Mouse (Mus musculus) left cerebral cortex, postnatal 14 days (tissue): Measurements from ENCODE around the gene Anln. TPM values are rescaled to one million over a fixed set of nuclear protein-coding genes. Genes with fewer than 3 reads are reported as not detected.

Experiments used
- total RNA-seq, 2 experiments: library from RNA; stranded (reverse); gene quantifications; 2 replicates each; pipeline ENCODE4 v1.2.3; 2021

Anln gene
- total RNA-seq, 2 experiments from 2014 or later = 4.2 to 4.6 TPM

Other genes with a start within 250 kb of the Anln start
- gene Pigyl, start 232.3 kb downstream of the Anln start, total RNA-seq = 10 to 100 TPM; 33.1 to 51.9 TPM
- gene Zfp872, start 201.1 kb downstream of the Anln start, total RNA-seq = under 1 TPM in 1 of 2 experiments, not detected in 1; 0.24 TPM
- gene Zfp809, start 163.5 kb downstream of the Anln start, total RNA-seq = 10 to 100 TPM; 17.5 to 18.6 TPM
- 1 to 10 TPM; 2.8 TPM for gene Zfp599, start 129.3 kb downstream of the Anln start, total RNA-seq
- 10 to 100 TPM; 15.9 to 17.4 TPM for gene Zfp810, start 81.5 kb downstream of the Anln start, total RNA-seq
- 1 to 10 TPM; 7.4 to 8.1 TPM for gene 9530077C05Rik, start 22.3 kb upstream of the Anln start, total RNA-seq
- not detected for gene Gm17545, start 65.1 kb upstream of the Anln start, total RNA-seq
- gene Rp9, start 80.6 kb upstream of the Anln start, total RNA-seq = 10 to 100 TPM; 39.3 to 42.0 TPM
- 10 to 100 TPM; 24.6 to 28.3 TPM for gene Bbs9, start 86.5 kb upstream of the Anln start, total RNA-seq